Mouse (Mus musculus): ENCODE results near the gene Smurf1. TPM values are rescaled to one million over a fixed set of nuclear protein-coding genes. Genes with fewer than 3 reads are reported as not detected.
A peak's percentile ranks its signal among the peaks of the same experiment; 100 is the strongest.

Smurf1 gene
- total RNA-seq, 2 experiments from 2014 or later = 20.6 to 23.4 TPM

DNA sequence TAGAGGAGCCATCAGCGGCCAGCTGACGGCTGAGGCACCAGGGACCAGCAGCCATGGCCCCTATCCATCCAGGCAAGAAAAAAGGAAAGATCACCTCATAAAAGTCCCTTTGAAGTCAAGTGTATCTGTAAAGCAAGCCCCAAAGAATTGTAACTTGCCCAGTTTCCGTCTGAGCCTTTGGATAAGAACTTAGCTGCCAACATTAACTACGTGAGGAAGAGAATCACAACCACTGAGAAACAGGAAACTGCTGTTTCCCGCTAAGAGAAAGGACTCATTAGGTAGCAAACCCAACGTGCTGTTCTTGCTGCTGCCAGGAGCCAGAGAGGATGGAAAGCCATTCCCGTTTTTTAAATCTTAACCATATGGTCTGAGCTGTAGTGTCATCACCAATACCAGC lies 94.9 kb downstream of the Smurf1 start:
- no peak for DNase-seq

- DNase-seq = no peak
Observed at GRCm38 (mm10) chr5:144869466-144869865, 96.2 kb downstream of the Smurf1 start.

GRCm38 (mm10) chr5:144866923-144867322 lies 98.7 kb downstream of the Smurf1 start:
- no peak for DNase-seq

DNA sequence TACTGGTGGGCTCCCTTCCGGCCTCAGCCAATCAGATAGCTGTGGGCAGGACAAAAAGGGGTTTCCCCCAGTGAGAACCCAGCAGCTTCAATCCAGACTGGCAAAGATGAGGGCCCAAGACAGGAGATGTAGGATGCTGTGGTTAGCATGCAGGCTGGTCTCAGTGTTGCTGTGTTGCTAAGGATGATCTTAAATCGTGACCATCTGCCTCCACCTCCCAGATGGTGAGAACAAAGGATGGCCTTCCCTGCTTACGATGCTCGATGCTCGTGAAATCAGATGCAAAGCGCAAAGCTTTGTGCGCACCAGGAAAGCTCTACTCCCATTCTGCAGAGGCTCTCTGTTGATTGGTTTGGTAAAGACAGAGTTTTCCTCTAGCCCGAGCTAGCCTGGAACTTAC lies 104.7 kb downstream of the Smurf1 start:
- DNase-seq = no peak

GRCm38 (mm10) chr5:144859284-144859683 lies 106.4 kb downstream of the Smurf1 start:
- DNase-seq = no peak

DNA sequence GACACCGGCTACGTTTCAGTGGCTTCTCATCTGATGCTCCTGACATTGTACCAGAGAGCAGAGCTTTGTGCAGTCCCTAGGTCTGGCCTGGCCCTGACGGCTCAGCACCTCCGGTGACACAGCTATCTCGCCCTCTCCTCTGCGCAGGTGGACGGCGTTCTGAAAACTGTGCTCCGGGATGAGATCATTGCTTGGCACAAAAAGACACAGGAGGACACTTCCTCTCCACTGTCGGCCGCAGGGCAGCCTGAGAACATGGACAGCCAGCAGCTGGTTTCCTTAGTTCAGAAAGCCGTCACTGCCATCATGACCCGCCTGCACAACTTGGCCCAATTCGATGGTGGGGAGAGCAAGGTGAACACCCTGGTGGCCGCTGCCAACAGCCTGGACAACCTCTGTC lies 107.1 kb downstream of the Smurf1 start:
- no peak for DNase-seq

GRCm38 (mm10) chr5:144855936-144856335 lies 109.7 kb downstream of the Smurf1 start:
- no peak for DNase-seq

DNA sequence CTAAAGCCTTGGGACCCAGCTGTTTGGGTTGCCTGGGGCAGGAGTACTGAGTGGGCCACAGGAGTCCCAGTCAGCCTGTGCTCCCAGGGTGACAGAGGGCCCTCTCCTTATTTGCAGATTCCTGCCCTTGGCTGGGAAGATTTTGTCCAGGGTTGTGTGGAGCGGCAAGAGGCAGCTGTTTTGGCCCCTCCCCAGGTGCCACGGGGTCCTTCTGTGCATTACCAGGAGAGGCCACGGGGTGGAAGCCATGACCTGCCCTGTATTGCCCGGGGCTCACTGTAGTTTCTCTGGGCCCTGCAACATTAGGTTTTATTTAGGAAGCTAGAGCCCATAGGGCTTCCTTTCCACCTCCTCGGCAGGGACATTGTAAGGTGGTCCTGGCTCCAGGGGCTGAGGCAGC lies 111.7 kb downstream of the Smurf1 start:
- DNase-seq = no peak

DNA sequence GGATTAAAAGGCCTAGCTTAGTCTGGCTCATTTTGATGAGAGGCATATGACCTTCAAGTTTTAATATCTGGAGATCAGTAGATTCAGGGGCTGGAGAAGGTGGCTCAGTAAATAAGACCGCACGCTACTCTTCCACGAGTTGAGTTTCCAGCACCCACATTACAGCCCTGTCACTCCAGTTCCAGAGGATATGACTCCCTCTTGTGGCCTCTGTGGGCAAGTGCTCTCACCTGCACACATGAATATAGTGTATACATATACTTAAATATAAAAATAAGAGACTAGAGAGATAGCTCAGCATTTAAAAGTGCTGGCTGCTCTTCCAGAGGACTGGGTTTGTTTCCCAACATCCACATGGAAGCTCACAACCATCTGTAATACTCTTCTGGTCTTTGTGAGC lies 113.8 kb downstream of the Smurf1 start:
- DNase-seq = no peak

- DNase-seq = peak; percentile 27
Observed at GRCm38 (mm10) chr5:144849932-144850331, 115.7 kb downstream of the Smurf1 start.

DNA sequence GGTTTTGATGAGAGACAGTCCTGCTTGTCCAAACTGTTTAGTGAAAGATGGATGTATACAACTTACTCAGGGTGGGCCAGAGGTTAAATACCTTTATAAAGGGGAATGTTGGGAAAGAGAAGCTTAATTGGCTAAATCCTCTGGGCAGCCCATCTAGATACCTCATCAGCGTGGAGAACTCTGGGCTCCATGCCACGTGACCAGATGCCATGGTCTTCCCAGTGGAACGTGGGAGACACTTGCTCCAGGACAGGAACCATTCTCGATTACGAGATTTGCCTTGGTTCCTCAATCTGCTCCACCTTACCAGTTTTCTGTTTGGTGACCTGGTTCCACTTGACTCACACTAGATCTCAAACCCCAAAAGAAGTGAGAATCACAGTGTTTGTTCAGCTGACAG lies 116.9 kb downstream of the Smurf1 start:
- DNase-seq = no peak

GRCm38 (mm10) chr5:144845352-144845751 lies 120.3 kb downstream of the Smurf1 start:
- no peak for DNase-seq

DNA sequence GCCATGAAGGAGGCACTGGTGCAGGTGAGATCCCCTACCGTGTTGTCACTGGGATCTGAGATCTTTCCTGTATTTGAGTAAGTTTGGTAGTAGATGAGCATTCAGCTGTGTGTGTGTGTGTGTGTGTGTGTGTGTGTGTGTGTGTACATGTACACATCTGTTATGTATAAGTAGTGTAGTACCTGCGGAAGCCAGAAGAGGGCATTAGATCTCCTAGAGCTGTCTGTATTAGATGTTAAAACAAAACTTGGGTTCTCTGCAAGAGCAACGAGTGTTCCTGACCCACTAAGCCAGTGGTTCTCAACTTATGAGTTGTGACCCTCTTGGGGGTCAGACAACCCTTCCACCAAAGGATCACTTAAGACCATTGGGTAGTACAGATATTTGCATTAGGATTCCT lies 129.5 kb downstream of the Smurf1 start:
- DNase-seq = no peak

GRCm38 (mm10) chr5:144831840-144832469 lies 133.7 kb downstream of the Smurf1 start:
- DNase-seq = peak; percentile 28

- no peak for DNase-seq
Observed at GRCm38 (mm10) chr5:144829631-144830030, 136.0 kb downstream of the Smurf1 start.

DNA sequence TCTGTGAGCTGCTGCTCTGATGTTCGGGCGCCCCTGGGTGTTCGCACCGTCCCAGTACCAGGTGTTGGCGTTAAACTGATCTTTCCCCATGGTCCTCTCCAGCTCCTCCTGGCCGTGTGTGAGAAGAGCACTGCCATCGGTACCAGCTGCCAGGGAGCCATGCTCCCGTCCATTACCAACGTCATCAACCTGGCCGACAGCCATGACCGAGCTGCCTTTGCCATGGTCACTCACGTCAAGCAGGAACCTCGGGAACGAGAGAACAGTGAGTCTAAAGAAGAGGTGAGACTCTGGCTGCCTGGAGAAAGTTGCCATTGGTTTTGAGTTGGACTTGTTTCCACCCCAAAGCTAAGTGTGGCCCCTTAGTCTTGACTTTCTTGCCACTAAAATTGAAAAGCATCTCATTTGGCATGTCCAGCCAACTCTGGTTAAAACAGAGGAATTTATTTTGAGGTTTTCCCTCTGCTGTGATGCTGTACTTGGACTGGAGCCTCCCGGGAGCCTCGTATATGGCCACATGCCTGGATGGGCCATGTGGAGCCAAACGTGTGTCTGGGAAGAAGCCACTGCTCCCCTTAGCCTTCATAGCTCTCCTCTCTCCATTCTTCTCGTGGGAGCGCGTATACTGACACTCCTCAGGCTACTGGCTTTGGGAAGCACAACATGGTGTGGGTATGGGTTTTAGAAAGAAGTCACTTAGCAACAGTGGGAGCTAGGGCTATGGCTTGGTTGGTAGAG lies 137.1 kb downstream of the Smurf1 start:
- peak; percentile 87 for DNase-seq

Small RNA genes lying within 50 kb of the gene (microRNA-seq; reads per million reads assigned to microRNA genes)
- gene Mir7039 = not detected

Other genes with a start within 250 kb of the Smurf1 start
- 10 to 100 TPM; 24.8 to 25.9 TPM for gene Tmem130, start 204.0 kb downstream of the Smurf1 start, total RNA-seq (2021)
- 100 to 1,000 TPM in 1 of 2 experiments, 10 to 100 TPM in 1; 77.5 to 114 TPM for gene Trrap, start 198.1 kb downstream of the Smurf1 start, total RNA-seq (2021)
- gene Gm4871, start 66.9 kb upstream of the Smurf1 start, total RNA-seq (2021) = not detected
- not detected for gene 1700018F24Rik, start 77.1 kb upstream of the Smurf1 start, total RNA-seq (2021)
- gene Arpc1a, start 118.0 kb upstream of the Smurf1 start, total RNA-seq (2021) = 100 to 1,000 TPM; 102 to 106 TPM
- gene Kpna7, start 118.2 kb upstream of the Smurf1 start, total RNA-seq (2021) = not detected
- gene Arpc1b, start 148.4 kb upstream of the Smurf1 start, total RNA-seq (2021) = 100 to 1,000 TPM; 212 to 226 TPM
- 10 to 100 TPM; 74.5 to 80.9 TPM for gene Pdap1, start 174.4 kb upstream of the Smurf1 start, total RNA-seq (2021)
- gene Bud31, start 174.5 kb upstream of the Smurf1 start, total RNA-seq (2021) = 100 to 1,000 TPM in 1 of 2 experiments, 10 to 100 TPM in 1; 97.3 to 102 TPM
- gene Ptcd1, start 201.3 kb upstream of the Smurf1 start, total RNA-seq (2021) = 10 to 100 TPM; 21.7 to 29.0 TPM
- 10 to 100 TPM; 20.2 to 22.7 TPM for gene Cpsf4, start 201.4 kb upstream of the Smurf1 start, total RNA-seq (2021)
- 100 to 1,000 TPM; 810 to 842 TPM for gene Atp5j2, start 226.2 kb upstream of the Smurf1 start, total RNA-seq (2021)
- 1 to 10 TPM; 7.1 to 9.8 TPM for gene Zkscan14, start 236.0 kb upstream of the Smurf1 start, total RNA-seq (2021)
- gene Zkscan5, start 238.7 kb upstream of the Smurf1 start, total RNA-seq (2021) = 10 to 100 TPM; 12.2 to 12.3 TPM